Mouse (Mus musculus) kidney, adult 2 months (tissue): ENCODE results near the gene Xirp1.

Experiments
- CTCF ChIP-seq: fragments of 200-500 bp; conservative IDR thresholded peaks from 2 replicates; pipeline ENCODE4 v1.5.1; 2011; ENCODE audit warnings: low read depth, mild to moderate bottlenecking, control low read depth, low read length, moderate library complexity, mixed read lengths; ENCODE audit not compliant: insufficient read depth, insufficient read length
- POLR2A ChIP-seq: fragments of 200-500 bp; IDR thresholded peaks from one replicate; pipeline ENCODE4 v1.6.1; 2011; ENCODE audit warnings: low read depth, low read length, control low read depth

GRCm38 (mm10) chr9:120027401-120028151 lies 4.2 kb upstream of the Xirp1 start:
- TF ChIP-seq POLR2A (no peak), CTCF (peak; percentile 86)
